Mouse (Mus musculus) mature B cell (primary cell): ENCODE data around the gene Crybg3.

Experiments
- in situ Hi-C: fragments of 300-500 bp; cut with MboI; formaldehyde crosslinking; loops from 2 replicates; pipeline ENCODE4 v1.14.3; 2019

Gene Crybg3

DNA sequence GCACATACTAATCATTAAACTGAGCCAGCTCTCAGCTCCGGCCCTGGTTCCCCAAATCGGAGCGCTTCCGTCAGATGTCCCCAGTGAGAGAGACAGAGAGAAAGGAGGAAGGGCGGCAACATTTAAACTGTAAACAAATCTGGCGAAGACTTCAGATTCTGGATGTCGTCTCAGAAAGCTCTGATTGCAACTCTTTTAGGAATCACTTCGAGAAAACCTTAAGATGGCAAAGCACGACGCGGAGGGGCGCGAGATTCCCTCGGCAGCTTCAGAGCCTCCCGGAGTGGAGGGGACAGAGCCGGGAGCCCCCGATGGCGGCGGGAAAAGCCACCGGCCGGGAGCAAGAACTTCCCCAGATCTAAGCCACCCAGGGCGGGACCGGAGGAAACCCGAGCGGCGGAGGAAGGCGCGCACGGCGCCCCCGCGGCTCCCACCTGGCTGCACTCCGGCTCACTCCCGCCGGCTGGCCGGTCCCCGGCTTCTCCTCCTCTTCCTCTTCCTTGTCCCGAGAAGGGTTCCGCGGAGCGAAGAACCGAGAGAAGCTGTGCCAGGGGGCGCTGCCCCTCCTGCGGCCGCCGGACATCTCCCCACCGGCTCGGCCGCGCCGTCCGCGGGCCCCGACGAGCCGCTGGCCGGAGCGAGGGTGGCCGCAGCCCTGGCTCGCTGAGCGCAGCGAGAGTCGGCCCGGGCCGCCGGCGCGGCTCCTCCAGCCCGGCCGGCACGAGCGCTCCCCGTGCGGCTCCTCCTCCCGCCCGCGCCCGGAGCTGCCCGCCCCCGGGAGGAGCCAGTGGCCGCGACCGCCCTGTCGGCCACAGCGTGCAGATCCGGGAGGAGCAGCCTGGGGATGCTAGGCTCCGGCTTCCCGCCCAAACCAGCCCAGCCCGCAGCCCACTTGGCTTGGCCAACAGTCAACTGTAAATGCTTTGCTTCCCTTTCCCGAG lies at the start of gene Crybg3:
TSS of gene Crybg3 (minus strand) at position 669 of the 941 bp plus-strand sequence.
- in situ Hi-C loops, result no loop called here

DNA sequence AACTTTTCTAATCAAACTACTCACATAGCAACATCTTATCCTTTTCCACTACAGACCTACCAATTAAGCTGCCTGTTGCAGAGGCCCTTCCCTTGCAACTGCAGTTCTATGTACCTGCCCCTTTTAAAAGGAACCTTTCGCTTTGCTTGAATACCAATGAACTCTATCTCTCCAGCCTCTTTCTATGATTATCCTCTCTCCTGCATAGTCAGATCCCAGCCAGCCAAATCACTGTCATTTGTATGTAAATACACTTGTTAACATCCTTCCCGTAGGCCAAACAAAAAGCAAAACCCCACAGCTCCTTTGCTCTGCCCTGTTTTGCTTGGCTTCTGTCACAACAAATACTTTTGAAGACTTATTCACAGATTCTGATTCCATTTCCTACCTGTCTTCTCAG lies 43.0 kb upstream of the Crybg3 start:
- in situ Hi-C loops, result no loop called here

DNA sequence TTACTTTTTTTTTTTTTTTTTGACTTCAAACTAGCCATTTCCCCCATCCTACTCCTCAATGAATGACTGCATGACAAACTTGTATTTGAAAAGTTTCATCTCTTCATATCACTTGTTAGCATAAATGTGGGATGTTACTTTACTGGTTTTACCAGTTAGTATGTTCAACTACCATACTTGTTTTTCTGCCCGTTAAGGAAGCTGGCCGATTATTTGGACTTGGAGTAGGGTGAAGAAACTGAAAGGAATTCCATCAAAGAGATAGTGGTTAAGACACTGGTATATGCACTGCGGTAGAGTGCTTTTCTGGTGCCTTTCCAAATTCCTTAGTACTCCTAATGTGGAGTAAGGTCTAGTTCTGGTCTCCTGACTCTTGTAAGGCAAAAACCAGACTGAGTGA lies 39.2 kb upstream of the Crybg3 start:
- in situ Hi-C loops, result no loop called here

DNA sequence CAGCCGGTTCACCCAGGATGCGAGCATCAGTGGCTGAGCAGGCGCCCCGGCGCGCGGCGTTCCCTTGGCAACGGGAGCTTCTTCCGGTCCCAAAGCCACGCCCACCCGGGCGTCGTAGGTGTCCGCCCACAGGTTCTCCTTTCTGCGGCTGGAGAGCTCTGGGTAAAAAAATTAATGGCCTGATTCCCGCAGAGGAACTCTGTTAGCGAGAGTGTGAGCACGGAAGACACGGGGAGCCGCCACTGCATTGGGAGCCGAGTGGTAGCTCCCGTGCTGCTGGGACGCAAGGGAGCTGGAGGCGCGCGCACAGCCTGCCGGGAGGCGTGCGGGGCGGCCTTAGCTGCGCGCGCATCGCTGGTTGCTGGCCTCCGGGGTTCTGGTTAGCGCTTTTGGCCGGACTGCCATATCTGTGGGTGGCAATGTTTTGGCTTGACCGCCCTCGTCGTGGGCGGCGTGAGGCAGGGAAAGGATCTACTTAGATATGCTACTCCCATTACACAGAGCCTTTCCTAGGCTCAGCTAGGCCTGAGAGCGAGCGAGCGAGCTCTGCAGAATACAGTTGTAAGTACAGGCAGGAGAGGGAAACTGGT lies 38.4 kb upstream of the Crybg3 start, which contains the start of gene Arl6:
TSS of gene Arl6 (minus strand) at position 290 of the 590 bp plus-strand sequence.
- in situ Hi-C loops, result no loop called here

DNA sequence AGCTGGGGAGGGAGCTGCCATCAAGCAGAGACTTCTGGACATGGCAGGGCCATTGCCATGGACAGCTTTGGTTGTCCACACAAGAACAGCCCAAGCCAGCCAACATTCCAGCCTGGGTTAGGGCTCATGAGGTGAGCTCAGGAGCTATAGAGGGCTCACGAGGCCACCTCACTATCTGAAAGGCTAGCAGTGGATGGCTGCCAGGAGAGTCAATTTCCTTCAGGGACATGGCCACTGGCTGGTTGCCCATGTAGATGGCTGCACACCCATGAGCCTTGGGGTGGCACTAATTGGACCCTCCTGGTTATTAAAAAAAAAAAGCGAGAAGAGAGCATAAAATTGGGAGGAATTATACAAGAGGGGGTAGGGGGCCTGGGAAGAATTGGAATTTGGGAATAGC lies 33.8 kb upstream of the Crybg3 start:
- in situ Hi-C loops, result no loop called here

DNA sequence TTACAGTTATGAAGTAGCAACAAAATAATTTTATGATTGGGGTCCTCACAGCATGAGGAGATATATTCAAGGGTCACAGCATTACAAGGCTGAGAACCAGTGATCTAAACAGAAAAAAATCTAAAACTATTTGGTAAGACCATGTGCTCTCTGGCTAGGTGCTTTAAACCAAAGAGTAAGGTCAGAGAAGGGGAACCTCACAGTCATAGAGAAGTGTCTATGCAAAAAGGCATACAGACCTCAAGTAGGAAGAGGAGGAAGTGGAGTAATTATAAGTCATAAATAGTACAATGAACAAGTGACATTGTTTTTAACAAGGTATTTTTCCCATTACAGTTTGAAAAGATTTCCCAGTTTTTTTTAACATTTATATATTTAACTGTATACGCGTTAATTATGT lies 20.8 kb upstream of the Crybg3 start:
- in situ Hi-C loops, result no loop called here

DNA sequence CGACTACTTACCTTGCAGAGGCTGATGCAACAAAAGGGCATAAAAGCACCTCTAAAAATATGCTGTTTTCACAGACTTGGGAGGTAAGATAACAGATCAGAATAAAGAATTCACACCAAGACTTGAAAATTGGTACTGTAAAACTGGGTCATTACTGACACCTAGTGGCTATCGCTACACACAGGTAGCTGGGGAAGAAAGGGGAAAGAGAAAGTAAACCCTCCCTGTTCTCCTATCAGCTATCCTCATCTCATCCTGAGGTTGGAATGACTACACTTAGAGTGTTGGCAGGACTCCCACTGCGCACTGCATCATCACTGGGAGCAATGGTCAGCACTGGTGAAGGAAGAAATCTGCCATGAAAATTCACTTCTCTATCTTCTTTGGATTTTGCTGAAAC lies 16.4 kb upstream of the Crybg3 start:
- in situ Hi-C loops, result loop anchor here (5.0 kb wide), 1 partner anchor 200 kb away; no protein-coding TSS in a partner anchor

DNA sequence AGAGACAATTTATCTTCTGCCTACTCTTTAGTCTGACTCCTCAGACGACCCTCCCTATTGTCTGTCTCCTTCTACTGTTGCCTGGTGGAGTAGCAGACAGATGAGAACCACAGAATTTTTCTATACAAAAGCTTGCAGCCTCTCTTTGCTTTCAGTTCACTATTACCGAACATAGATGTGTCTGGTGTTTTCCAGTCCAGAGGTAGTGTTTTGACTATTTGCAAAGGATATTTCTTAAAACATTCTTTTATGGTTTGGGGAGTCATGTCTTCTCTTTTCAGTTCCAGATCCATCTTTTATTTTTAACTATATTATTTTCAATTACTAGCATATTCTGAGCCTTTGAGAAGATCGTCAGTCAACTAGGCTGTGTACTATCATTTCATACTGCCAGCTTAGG lies 14.9 kb upstream of the Crybg3 start:
- in situ Hi-C loops, result loop anchor here (5.0 kb wide), 1 partner anchor 198 kb away; no protein-coding TSS in a partner anchor

DNA sequence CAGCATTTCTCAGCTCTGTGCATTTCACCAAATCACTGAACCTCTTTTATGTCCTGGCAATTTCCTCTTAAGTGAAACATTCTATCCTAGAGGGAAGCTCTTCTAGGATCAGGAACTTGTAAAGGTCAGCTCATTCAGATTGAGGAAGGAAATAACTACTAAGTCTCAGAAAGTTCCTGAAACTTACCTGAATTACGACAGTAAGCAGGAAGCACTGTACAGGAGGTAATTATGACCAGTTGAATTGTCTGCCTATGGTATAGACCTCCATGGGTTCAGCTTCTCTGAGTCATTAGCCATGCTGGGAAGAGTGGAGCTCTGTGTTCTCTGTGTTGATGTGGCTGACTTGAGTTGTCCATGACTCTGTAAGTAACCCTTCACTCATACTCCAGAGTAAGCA lies 10.0 kb upstream of the Crybg3 start:
- in situ Hi-C loops, result no loop called here

DNA sequence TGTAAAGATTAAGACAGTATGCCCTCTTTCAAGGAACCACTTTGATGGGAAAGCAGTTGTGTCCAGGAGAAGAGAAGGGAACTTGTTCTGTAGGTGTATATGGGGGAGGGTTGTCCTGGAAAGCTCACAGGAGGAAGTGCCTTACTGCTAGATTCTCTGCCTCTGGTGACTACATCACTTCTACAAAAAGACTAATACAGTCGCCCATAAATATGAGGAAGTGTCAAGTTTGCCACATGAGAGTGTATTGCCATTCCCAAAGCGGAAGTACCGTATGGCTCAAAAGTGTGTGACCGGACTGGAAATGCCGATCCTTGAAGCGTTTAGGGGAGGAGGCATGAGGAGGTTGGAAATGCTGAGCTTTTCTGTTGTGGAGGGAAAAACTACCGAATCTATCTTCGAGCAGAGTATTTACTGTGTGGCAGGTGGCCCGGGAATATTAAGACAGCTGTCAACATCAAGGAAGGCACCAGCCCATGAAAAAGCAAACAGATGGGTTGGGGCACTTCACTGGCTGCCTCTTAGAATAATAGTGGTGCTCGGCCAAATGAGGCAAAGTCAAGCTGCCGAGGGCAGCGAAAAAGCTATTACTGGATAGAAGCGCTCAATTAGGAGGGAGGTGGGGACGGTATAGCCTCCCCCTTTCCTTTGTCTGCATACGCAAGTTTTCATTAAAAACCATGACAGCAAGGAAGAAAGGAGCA lies 3.5 kb upstream of the Crybg3 start:
- in situ Hi-C loops, result no loop called here

DNA sequence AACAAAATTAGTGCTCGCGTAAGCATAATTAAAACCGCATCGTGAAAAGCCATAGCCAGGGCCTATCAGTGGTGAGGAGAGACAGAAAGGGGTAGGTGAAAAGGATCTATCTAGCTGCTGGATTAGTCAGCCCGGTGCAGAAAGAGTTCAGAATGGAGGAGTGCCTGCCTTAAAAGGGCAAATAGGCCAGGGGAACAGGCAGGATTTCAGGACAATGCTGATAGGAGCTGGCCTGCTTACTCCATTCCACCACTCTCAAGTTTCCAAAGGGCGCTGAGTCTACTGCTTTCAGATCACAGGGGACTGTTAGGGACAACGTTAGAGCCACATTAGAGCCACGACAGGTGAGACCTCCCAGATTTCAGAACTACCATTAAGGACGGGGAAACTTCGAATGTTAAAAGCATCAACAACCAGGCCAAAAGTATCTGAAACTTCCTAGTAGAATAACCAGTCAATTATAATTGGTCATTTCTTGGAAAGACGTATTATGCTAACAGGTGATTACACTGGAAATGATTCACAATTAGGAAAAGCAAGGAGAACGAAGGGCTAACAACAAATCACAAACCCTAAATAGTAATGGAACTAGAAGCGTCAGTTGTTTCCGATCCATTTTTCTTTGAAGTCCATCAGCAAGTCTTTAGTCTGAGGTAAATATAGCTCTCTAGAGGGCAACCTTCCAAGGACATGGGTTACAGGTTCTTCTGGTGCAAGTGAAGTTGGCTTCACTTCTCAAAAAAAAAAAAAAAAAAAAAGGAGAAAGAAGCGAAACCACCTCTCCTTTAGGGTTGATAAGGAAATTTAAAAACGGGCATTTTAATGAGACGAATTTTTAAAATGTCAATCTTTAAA lies 1.1 kb downstream of the Crybg3 start:
- in situ Hi-C loops, result no loop called here

DNA sequence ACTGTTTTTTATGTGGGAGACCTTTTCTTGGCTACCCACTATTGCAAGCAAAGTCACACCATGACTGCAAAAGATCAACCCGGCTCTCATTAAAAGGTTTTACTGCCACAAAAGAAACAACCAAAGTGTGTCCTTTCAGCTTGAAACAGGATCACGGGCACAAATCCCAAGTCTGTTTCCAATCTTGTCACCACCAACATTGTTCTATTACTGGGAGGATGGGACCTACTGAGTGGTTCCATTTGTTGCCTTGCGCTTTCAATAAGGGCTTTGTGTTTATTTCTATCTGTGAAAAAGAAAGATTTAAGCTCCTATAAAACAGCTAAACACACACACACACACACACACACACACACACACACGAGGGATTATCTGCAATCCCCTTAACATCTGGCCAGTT lies 1.8 kb downstream of the Crybg3 start:
- in situ Hi-C loops, result no loop called here

DNA sequence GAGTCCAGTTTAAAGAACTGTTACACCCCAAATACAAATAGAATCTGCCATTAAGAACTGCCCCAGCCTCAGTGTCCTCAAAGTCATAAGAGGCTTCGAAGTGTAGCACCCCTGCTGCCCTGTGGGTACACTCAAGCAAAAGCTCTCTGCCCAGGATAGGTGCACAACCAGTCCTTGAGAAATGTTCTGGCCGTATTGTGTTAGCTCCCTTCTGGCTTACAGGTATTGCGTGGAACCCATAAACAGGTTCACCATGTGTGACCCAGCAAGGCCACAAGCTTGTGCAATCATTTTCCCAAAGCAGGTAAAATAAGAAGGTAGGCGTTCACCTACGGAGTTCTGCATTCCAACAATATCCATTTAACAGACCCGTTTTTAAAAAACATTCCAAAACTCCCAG lies 3.5 kb downstream of the Crybg3 start:
- in situ Hi-C loops, result no loop called here

DNA sequence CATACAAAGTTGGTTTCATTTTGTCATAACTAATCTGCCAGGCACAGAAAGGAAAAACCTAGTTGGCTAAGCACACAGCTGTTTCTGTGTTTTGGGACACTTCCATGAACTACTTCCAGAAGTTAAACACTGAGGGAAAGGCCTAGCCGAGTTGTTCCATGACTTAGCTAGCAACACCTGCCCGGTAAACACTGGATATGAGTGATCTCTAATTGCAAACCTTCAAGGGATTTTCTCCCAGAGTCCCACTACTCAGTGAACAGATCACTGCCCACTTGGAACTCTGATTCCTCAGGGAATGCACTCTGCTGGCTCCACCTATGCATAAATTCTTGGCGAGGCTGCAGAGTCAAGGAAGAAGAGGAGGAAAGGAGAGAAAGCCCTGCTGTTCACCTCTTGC lies 6.1 kb downstream of the Crybg3 start:
- in situ Hi-C loops, result no loop called here

DNA sequence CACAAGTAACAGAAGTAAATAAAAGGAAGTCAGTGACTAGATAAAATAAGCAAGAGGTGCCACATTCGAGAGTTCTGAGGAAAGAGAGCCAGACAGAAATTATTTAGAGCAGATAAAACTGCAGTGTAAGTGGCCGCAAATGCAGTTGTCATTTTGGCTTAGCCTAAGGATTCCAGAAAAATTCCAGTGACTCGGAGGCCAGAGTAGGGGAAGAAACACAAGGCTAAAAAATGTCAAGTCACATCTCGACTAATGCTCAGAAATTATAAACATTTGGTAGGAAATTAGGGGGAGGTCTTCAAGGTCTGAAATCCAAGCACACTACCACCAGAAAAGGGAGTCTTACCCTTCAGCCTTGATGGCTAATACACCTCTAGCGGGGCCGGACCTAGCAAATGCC lies 10.0 kb downstream of the Crybg3 start:
- in situ Hi-C loops, result no loop called here

DNA sequence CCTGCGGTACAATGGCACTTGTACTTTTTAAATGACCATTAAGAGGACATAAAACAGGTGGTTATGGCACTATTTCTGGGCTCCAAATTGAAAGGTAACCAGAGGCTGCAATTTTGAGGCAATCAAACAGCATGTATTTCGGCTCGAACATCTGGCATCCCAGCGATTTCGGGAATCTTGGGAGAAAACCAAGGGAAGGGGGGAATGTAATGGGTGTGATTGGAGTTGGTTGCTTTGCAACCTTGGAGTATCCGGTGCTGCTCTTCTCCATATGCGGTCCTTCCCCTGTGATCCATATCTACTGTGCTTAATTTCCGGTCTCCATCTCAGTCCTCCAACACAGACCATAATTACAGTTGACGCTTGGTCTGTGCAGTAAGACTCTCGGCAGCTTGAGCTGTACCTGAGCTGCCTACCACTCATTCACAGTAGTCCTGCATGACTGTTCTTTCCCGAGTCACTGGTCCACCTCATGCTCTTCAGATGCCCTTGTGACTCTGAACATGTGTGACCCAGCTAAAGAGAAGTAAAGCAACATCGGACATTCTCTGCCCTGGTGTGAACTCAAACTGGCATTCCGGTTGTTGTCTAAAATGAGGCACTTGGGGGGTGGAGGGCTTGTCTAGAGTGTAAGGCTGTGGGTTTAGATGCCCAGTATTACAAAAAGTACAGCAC lies 12.3 kb downstream of the Crybg3 start:
- in situ Hi-C loops, result no loop called here

DNA sequence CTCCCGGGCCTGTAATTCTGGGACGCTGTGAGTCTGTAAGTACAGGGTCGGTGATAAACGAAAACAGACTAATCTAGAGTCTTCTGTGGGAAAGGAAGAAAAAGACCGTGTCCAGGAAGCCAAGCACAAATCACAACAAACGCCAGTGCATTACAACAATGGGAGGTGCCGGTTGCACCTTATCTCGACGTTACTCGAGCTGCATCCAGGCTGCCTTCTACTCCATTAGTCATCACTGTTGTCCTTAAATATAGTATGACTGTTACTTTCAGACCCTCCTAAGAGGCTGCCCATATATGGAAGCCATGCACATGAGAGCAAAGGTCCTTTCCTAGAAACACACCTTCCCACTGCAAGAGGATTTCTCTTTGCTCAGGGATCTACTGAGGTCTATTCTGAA lies 13.0 kb downstream of the Crybg3 start:
- in situ Hi-C loops, result no loop called here

DNA sequence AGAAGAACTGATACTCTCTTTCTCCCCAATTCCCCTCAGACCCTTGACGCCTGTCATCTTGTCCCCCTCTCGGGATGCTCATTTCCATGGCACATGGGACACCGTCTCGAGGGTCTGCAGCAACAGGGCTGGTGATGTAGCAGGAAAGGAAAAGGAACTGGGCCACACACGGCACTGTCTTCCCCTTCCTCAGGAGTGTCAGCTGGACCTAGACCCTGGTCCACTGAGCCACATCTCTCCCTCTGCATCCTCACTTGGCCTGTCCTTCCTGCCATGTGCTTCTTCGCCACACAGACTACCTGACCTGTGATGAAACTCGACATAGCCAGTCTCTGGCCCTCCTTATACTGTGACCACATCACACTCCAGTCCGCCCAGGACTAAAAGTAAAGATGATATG lies 13.9 kb downstream of the Crybg3 start:
- in situ Hi-C loops, result no loop called here

DNA sequence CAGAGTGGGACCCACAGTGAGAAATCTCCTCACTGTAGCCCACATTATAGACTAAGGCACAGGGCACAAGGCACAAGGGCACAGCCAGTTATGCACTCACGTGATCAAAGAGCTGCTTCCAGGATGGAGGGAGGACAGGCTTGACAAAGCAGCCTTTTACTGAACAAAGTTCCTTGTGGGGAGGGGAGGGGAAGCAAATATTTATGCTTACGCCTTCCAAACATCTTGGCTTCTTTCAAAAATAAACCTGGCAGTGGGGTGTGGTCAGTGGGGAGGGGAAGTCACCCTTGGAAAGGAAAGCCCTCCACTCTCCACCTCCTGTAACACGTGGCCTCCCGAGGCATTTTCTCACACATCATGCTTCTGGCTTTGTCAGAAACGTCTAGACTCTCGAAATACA lies 14.5 kb downstream of the Crybg3 start:
- in situ Hi-C loops, result no loop called here

DNA sequence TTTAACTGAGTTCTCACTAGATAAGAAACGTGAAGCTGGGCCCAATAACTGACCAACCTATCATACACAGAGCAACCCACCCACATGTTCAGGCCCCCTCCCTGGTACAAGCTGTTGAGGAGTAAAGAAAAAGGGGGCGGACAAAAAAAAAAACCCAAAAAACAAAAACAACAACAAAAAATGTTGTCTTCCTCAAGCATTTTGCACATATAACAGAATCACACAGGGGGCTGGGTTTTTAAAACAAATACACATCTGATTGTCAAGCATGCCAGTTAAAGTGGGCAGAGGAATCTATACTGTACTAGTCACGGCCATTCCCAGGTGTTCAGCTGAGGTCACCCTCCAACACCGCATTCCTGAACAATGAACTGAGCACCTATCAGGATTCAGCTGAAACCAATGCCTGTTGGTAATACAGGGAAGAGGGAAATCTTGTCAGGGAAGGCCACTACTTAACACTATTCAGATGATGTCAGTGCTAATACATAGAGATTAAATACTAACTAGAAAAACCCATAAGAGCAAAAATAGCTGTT lies 15.0 kb downstream of the Crybg3 start:
- in situ Hi-C loops, result no loop called here

DNA sequence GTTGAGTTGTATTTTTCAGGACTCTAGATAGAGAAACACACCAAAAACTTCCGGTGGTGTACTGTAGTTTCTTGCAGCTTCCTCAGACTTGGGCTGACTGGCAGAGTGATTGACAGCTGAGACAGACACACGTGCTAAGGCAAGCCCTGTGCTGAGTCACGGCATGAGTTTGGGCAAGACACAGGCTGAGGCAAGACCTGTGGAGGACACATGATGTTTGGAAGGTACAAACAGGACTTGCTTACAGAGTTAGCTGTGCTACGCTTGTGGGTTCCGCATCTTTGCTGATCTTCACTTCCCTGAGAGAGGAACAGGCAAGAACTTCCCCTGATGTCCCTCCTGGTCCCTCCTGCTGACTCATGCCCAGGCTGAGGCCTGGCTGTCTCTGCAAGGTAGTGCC lies 17.3 kb downstream of the Crybg3 start:
- in situ Hi-C loops, result no loop called here
